Mouse (Mus musculus): ENCODE results near the gene Scaf11. TPM values are rescaled to one million over a fixed set of nuclear protein-coding genes. Genes with fewer than 3 reads are reported as not detected.

Scaf11 gene
- polyA plus RNA-seq, 1 experiment from 2014 or later: 43.8 TPM

DNA sequence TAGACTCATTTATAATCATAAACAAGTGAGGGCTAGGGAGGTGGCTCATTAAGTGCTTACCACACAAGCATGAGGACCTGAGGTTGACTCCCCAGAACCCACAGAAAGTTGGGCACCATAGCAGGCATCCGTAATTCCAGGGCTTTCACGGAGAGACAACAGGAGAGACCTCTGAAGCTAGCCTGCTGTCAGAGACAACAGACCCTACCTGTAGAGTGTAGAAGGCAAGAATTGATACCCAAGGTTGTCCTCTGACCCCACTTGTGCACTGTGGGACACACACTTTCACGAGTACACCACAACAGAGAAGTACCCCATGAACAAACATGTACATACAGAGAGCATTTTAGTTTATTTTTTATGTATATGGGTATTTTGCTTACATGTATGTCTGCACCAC is 2.0 kb upstream of the Scaf11 start:
- no peaks in the 10 kb centered on the region for H3K27me3 ChIP-seq (replicated peaks)
- H3K9ac ChIP-seq (replicated peaks): no peak overlapping the region
- no peaks in the 10 kb centered on the region for H3K36me3 ChIP-seq
- no peak overlapping the region for H3K4me3 ChIP-seq (replicated peaks)
- ATAC-seq (ENCODE audit: low FRiP score): no peak
- WGBS: 94% methylated on average over 3 of the region's 3 CpGs
- H3K9me3 ChIP-seq (replicated peaks): no peaks in the 10 kb centered on the region
- no peak overlapping the region for H3K27ac ChIP-seq (replicated peaks)
- H3K4me2 ChIP-seq: no peak overlapping the region
- H3K4me1 ChIP-seq: peaks cover 24% of the 10 kb centered on the region

GRCm38 (mm10) chr15:96461541-96462512 is 1.2 kb upstream of the Scaf11 start:
- H3K4me1 ChIP-seq: peaks cover 30% of the 10 kb centered on the region
- WGBS: 5% methylated on average over 22 of the region's 22 CpGs
- H3K9ac ChIP-seq (replicated peaks): peak overlapping the region; percentile 83
- H3K36me3 ChIP-seq: no peaks in the 10 kb centered on the region
- no peaks in the 10 kb centered on the region for H3K27me3 ChIP-seq (replicated peaks)
- H3K27ac ChIP-seq (replicated peaks): peak overlapping the region; percentile 96
- H3K4me3 ChIP-seq (replicated peaks): peak overlapping the region; percentile 82
- ATAC-seq (ENCODE audit: low FRiP score): peak; percentile 40
- H3K4me2 ChIP-seq: peak overlapping the region; percentile 85
- H3K9me3 ChIP-seq (replicated peaks): no peaks in the 10 kb centered on the region

DNA sequence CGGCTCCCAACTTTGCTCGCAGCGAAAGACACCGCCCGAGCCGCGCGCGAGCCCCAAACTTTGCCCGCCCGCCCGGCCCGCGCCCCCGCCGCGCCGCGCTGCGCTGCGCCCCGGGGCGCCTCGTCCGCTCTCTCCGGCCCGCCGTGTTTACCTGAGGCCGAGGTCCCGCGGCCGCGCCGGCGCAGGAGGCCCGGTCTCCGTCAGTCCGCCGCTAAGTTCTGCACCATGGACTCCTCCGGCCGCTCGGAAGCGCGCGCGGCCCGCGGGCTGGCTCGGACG is 253 bp downstream of the Scaf11 start:
- Histone ChIP-seq H3K27ac (replicated peaks) (peak overlapping the region; percentile 97), H3K9me3 (replicated peaks) (no peaks in the 10 kb centered on the region), H3K9ac (replicated peaks) (peak overlapping the region; percentile 74), H3K4me3 (replicated peaks) (peak overlapping the region; percentile 82), H3K4me1 (peaks cover 34% of the 10 kb centered on the region), H3K36me3 (no peaks in the 10 kb centered on the region), H3K4me2 (peak overlapping the region; percentile 69), H3K27me3 (replicated peaks) (no peaks in the 10 kb centered on the region)
- ATAC-seq (ENCODE audit: low FRiP score): no peak
- WGBS: under 1% methylated on average over 31 of the region's 50 CpGs

GRCm38 (mm10) chr15:96459741-96460450 is 747 bp downstream of the Scaf11 start:
- Histone ChIP-seq H3K4me3 (replicated peaks) (peak overlapping the region; percentile 82), H3K4me2 (peak overlapping the region; percentile 69), H3K9me3 (replicated peaks) (no peaks in the 10 kb centered on the region), H3K4me1 (peaks cover 34% of the 10 kb centered on the region), H3K36me3 (no peaks in the 10 kb centered on the region), H3K27me3 (replicated peaks) (no peaks in the 10 kb centered on the region), H3K9ac (replicated peaks) (peak overlapping the region; percentile 74), H3K27ac (replicated peaks) (peak overlapping the region; percentile 97)
- 0% methylated on average over 70 of the region's 71 CpGs for WGBS
- ATAC-seq (ENCODE audit: low FRiP score): peak; percentile 33

DNA sequence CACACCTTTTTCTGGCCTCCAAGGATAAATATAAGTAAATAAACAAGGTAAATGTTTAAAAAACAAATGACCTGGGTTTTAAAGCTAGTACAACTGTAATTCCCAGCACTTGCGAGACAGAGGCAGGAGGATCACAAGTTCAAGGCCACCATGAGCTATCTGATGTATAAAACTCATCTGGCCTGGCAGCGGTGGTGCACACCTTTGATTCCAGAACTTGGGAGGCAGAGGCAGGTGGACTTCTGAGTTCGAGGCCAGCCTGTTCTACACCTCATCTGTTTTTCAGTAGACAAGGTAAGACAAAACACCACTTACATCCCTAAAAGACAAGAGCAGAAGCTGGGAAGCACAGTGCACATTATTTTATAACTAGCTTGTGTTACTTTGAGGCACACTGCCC is 2.4 kb downstream of the Scaf11 start:
- Histone ChIP-seq H3K27me3 (replicated peaks) (no peaks in the 10 kb centered on the region), H3K27ac (replicated peaks) (no peak overlapping the region), H3K9ac (replicated peaks) (no peak overlapping the region), H3K4me1 (peaks cover 34% of the 10 kb centered on the region), H3K9me3 (replicated peaks) (no peaks in the 10 kb centered on the region), H3K36me3 (no peaks in the 10 kb centered on the region), H3K4me3 (replicated peaks) (no peak overlapping the region), H3K4me2 (no peak overlapping the region)
- 93% methylated on average over 3 of the region's 3 CpGs for WGBS
- no peak for ATAC-seq (ENCODE audit: low FRiP score)

GRCm38 (mm10) chr15:96457338-96457664 is 3.3 kb downstream of the Scaf11 start:
- no peak overlapping the region for H3K4me2 ChIP-seq
- no peaks in the 10 kb centered on the region for H3K9me3 ChIP-seq (replicated peaks)
- H3K36me3 ChIP-seq: no peaks in the 10 kb centered on the region
- no peaks in the 10 kb centered on the region for H3K27me3 ChIP-seq (replicated peaks)
- WGBS: 60% methylated on average over 3 of the region's 3 CpGs
- no peak overlapping the region for H3K9ac ChIP-seq (replicated peaks)
- H3K27ac ChIP-seq (replicated peaks): no peak overlapping the region
- no peak overlapping the region for H3K4me3 ChIP-seq (replicated peaks)
- ATAC-seq (ENCODE audit: low FRiP score): no peak
- H3K4me1 ChIP-seq: peaks cover 34% of the 10 kb centered on the region

GRCm38 (mm10) chr15:96456651-96457337 is 3.8 kb downstream of the Scaf11 start:
- H3K4me2 ChIP-seq: no peak overlapping the region
- WGBS: 67% methylated on average over 5 of the region's 5 CpGs
- ATAC-seq (ENCODE audit: low FRiP score): no peak

DNA sequence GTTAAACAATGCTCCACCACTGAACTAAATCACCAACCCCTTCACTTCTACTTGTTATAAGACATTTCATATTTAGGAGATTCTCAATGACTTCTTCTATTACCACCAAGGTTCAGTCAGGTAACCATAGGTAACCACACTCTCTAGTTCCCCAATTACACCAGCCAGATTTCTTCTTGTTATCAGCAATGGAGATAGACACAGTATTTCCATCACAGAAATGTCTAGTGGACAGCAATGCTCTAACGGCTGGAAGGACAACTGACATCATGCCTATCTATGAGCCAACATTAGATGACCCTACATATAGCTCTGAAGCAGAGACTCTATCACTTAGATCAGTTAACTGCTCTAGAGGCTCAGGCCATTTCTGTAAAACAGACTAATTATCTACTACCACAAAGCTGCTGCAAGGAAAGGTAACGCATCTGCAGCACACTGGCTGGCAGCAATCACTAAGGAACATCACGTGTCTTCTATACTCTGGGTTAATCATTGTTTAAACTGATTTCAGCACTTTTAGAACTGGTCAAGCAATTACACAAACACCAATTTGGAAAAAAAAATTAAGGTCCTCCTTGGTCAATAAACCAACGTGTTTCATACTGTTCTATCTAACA is 4.9 kb downstream of the Scaf11 start:
- Histone ChIP-seq H3K4me3 (replicated peaks) (no peak overlapping the region), H3K9me3 (replicated peaks) (no peaks in the 10 kb centered on the region), H3K4me1 (peaks cover 27% of the 10 kb centered on the region), H3K27me3 (replicated peaks) (no peaks in the 10 kb centered on the region), H3K9ac (replicated peaks) (no peak overlapping the region), H3K4me2 (no peak overlapping the region), H3K36me3 (peaks cover 5% of the 10 kb centered on the region), H3K27ac (replicated peaks) (no peak overlapping the region)
- 48% methylated on average over 4 of the region's 4 CpGs for WGBS
- ATAC-seq (ENCODE audit: low FRiP score): no peak

More at GRCm38 (mm10) chr15:96456651-96457337, 3.8 kb downstream of the Scaf11 start:
- H3K27ac ChIP-seq (replicated peaks): no peak overlapping the region
- H3K4me3 ChIP-seq (replicated peaks): no peak overlapping the region
- no peak overlapping the region for H3K9ac ChIP-seq (replicated peaks)
- no peaks in the 10 kb centered on the region for H3K27me3 ChIP-seq (replicated peaks)
- H3K4me1 ChIP-seq: peaks cover 29% of the 10 kb centered on the region
- H3K36me3 ChIP-seq: peaks cover under 1% of the 10 kb centered on the region; the same call in 1 of the 2 replicates
- no peaks in the 10 kb centered on the region for H3K9me3 ChIP-seq (replicated peaks)

DNA sequence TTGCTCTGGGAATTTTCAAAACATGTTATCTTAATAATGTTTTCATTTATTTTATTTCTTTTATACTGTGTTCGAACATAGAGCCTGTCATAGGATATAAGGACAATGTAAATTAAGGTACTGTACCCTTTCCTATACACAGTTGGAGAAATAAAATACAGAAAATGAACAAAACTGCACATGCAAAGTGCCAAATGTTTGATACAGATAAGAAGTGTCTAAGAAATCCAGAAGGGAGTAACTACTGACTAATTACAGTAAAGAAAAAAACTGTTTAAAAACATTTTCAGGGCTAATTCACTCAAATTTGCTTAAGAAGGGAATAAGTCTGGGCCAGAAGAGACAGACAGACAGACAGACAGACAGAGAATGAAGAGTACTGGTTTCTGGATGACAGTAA is 7.3 kb downstream of the Scaf11 start:
- no peak overlapping the region for H3K9ac ChIP-seq (replicated peaks)
- ATAC-seq (ENCODE audit: low FRiP score): no peak
- no peaks in the 10 kb centered on the region for H3K27me3 ChIP-seq (replicated peaks)
- H3K4me2 ChIP-seq: no peak overlapping the region
- no peaks in the 10 kb centered on the region for H3K9me3 ChIP-seq (replicated peaks)
- H3K4me3 ChIP-seq (replicated peaks): no peak overlapping the region
- peaks cover 12% of the 10 kb centered on the region for H3K36me3 ChIP-seq
- WGBS: 95% methylated on average over 1 of the region's 1 CpGs
- H3K4me1 ChIP-seq: peaks cover 15% of the 10 kb centered on the region; the same call in 1 of the 2 replicates
- no peak overlapping the region for H3K27ac ChIP-seq (replicated peaks)

- no peak overlapping the region for H3K4me3 ChIP-seq (replicated peaks)
- no peak overlapping the region for H3K9ac ChIP-seq (replicated peaks)
- no peaks in the 10 kb centered on the region for H3K27me3 ChIP-seq (replicated peaks)
- no peaks in the 10 kb centered on the region for H3K4me1 ChIP-seq
- H3K27ac ChIP-seq (replicated peaks): no peak overlapping the region
- H3K36me3 ChIP-seq: peaks cover 21% of the 10 kb centered on the region
- no peaks in the 10 kb centered on the region for H3K9me3 ChIP-seq (replicated peaks)
- H3K4me2 ChIP-seq: no peak overlapping the region
- no peak for ATAC-seq (ENCODE audit: low FRiP score)
- whole genome bisulfite sequencing: 96% methylated on average over 7 of the region's 7 CpGs
Measured at GRCm38 (mm10) chr15:96448656-96449299, 11.9 kb downstream of the Scaf11 start.

DNA sequence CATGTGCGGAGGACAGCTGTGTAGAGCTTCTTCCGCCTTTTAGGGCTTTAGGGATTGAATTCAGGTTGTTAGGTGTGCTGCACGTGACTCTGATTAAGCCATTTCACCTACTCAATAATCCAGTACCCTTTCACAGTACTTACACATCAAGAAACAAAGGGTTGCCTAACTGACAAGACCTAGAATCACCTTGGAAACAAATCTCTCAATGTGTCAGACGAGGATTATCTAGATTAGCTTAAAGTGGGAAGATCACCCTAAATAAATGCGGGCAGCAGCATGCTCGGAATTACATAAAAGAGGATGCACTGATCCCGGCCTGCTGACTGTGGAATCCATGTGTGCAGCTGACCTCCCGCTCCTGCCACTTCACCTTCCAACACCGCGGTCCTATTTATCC is 13.9 kb downstream of the Scaf11 start:
- no peak for ATAC-seq (ENCODE audit: low FRiP score)
- Histone ChIP-seq H3K9me3 (replicated peaks) (no peaks in the 10 kb centered on the region), H3K4me3 (replicated peaks) (no peak overlapping the region), H3K36me3 (peaks cover 27% of the 10 kb centered on the region), H3K4me2 (no peak overlapping the region), H3K4me1 (no peaks in the 10 kb centered on the region), H3K27me3 (replicated peaks) (no peaks in the 10 kb centered on the region), H3K27ac (replicated peaks) (no peak overlapping the region), H3K9ac (replicated peaks) (no peak overlapping the region)
- 93% methylated on average over 10 of the region's 10 CpGs for WGBS

Data from neural tube, embryonic 15.5 days (tissue).